Mouse (Mus musculus) ES-E14 (cell line): Measurements from ENCODE around the gene Exosc5. TPM values are rescaled to one million over a fixed set of nuclear protein-coding genes. Genes with fewer than 3 reads are reported as not detected.

ENCODE experiments used
- DNase-seq: peaks from one replicate; pipeline ENCODE4 v3.0.0-alpha.2; 2013; ENCODE audit warnings: low read depth, low spot score
- H3K27ac ChIP-seq: 2 replicates; pipeline ENCODE4 v1.5.1; 2012; ENCODE audit warnings: low read depth, mild to moderate bottlenecking, low read length, moderate library complexity, mixed read lengths; ENCODE audit not compliant: poor library complexity, insufficient read depth, severe bottlenecking
- H3K36me3 ChIP-seq: 2 replicates; pipeline ENCODE4 v1.6.1; 2012; ENCODE audit warnings: mild to moderate bottlenecking, low read length, moderate library complexity, mixed read lengths; ENCODE audit not compliant: control insufficient read depth, poor library complexity, insufficient read depth, severe bottlenecking
- H3K4me1 ChIP-seq, 2 experiments: fragments of 150-350 bp in 1 of 2; sonication (generic) in 1 of 2; 2 replicates each; pipeline ENCODE4 v1.6.1; 2012; ENCODE audit warnings: low read length in 2 of 2, mild to moderate bottlenecking in 1 of 2, mixed read lengths in 1 of 2; ENCODE audit not compliant: control insufficient read depth in 2 of 2, insufficient read depth in 2 of 2, poor library complexity in 1 of 2
- H3K4me3 ChIP-seq, 2 experiments: fragments of 150-350 bp in 1 of 2; sonication (generic) in 1 of 2; 2 replicates each; pipeline ENCODE4 v1.5.1; 2012; ENCODE audit warnings: low read length in 2 of 2, low read depth in 1 of 2, mild to moderate bottlenecking in 1 of 2, mixed read lengths in 1 of 2; ENCODE audit not compliant: insufficient read depth in 1 of 2, poor library complexity in 1 of 2, severe bottlenecking in 1 of 2
- H3K9ac ChIP-seq: 2 replicates; pipeline ENCODE4 v1.6.1; 2012; ENCODE audit warnings: low read depth, mild to moderate bottlenecking, low read length, mixed read lengths; ENCODE audit not compliant: poor library complexity, insufficient read depth, severe bottlenecking
- H3K9me3 ChIP-seq: fragments of 150-350 bp; sonication (generic); 2 replicates; pipeline ENCODE4 v1.6.1; 2012; ENCODE audit warnings: low read depth, mild to moderate bottlenecking, low read length; ENCODE audit not compliant: control insufficient read depth, insufficient read depth
- CHD2 ChIP-seq: IDR thresholded peaks from 2 replicates; pipeline ENCODE4 v1.6.1; 2014; ENCODE audit warnings: mild to moderate bottlenecking, low read depth, low read length, inconsistent platforms
- HCFC1 ChIP-seq: IDR thresholded peaks from 2 replicates; pipeline ENCODE4 v1.6.1; 2012; ENCODE audit warnings: low read length, inconsistent platforms, borderline replicate concordance; ENCODE audit not compliant: insufficient read depth
- MAFK ChIP-seq: IDR thresholded peaks from 2 replicates; pipeline ENCODE4 v1.6.1; 2014; ENCODE audit warnings: mild to moderate bottlenecking, low read depth, low read length, inconsistent platforms; ENCODE audit not compliant: insufficient read depth
- ZC3H11A ChIP-seq: IDR thresholded peaks from 2 replicates; pipeline ENCODE4 v1.6.1; 2012; ENCODE audit warnings: low read depth, mild to moderate bottlenecking, inconsistent platforms, low read length, borderline replicate concordance
- ZNF384 ChIP-seq: IDR thresholded peaks from 2 replicates; pipeline ENCODE4 v1.6.1; 2012; ENCODE audit warnings: low read depth, low read length, inconsistent platforms
- in situ Hi-C, 2 experiments: fragments of 600-800 bp; cut with MboI; formaldehyde crosslinking; loops; one replicate each; pipeline ENCODE4 v1.15.1; 2025; ENCODE audit warnings: low sequenced_read_pairs in 2 of 2, inconsistent platforms in 1 of 2; ENCODE audit not compliant: unreplicated experiment in 2 of 2
- total RNA-seq: library from RNA; depleted of rRNA; stranded (reverse); fragments of 300-350 nt; gene quantifications from 2 replicates; pipeline ENCODE4 v1.2.3, GENCODE M21; 2012

Exosc5 gene
- total RNA-seq, 1 experiment = 170 TPM

DNA sequence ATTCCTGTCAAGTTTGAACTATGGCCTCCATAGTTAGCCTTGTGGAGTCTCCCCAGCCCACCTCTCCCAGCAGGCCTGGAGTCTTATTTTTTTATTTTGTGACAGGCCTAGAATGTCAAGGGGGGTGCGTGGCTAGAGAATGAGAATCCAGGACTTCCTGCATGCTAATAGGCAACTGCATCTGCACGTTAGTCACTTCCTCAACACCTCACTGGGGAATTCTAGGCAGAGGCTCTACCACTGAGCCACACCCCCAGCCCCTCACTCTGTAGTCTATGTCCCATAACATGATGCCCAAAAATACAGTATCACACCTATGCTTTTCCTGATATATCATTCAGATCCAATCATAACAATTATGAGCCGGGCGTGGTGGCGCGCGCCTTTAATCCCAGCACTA is 18.0 kb downstream of the Exosc5 start:
- DNase-seq = no peak
- no peak overlapping the region for H3K27ac ChIP-seq
- no peak for TF ChIP-seq ZC3H11A
- TF ChIP-seq HCFC1 = no peak
- no peak for TF ChIP-seq MAFK
- TF ChIP-seq CHD2 = no peak
- no peak for TF ChIP-seq ZNF384
- no peaks in the 10 kb centered on the region for H3K36me3 ChIP-seq
- H3K9ac ChIP-seq = no peak overlapping the region
- no peak overlapping the region for H3K4me3 ChIP-seq
- peaks cover 0 to 6% of the 10 kb centered on the region in 2 experiments; a peak in 1 of 4 replicates for H3K4me1 ChIP-seq
- in situ Hi-C loops = no loop called here
- no peaks in the 10 kb centered on the region for H3K9me3 ChIP-seq

DNA sequence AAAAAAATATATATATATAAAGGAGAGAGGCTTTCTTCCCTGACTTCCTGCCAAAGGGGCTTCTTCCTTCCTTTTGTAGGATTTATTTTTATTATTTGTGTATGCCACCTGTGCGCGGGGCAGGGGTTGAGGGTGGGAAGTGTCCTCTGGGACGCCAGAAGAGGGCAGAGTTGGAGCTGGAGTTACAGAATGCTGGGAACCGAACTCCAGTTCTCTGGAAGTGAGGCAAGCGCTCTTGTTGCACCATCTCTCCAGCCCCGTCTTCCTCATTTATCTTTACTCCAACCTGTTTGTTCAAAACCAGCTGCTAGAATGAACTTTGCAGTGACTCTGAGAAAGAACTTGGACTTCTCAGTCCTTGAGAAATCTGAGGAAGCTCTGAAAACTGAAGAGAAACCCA is 21.0 kb downstream of the Exosc5 start:
- H3K27ac ChIP-seq = no peak overlapping the region
- no peak overlapping the region; the same call in 1 of the 2 replicates for H3K9ac ChIP-seq
- in situ Hi-C loops = no loop called here

DNA sequence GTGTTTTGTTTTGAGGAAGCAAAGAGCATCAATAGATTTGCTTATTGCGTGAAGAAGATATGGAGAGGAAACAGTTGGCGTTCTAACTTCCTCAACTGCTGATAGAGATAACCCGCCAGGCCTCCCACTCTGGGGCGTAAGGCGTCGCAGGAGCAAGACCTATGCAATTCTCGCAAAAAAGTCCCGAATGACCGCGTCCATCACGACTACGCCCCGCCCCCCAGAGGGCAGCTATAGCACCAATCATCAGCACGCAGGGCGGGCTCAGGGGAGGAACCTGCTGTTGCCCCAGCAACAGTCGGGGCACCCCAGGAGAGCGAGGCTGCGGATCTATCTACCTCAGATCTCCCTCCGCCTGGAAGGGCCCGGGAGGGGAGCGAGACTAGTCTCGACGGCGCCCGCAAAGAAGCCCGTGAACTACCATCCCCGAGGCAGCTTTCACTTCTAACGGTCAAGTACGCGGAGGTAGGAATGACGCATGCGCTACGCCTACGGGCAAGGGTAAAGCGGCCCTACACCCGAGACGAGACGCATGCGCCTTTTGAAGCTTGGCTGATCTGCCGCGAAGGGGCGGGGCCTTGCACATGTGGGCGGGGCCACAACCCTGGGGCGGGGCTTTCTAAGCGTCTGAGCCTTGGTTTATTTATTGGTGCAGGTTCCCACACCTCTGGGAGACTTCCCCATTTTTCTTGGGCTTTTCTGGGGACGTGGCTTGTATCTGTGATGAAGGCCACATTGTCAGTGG is 21.7 kb downstream of the Exosc5 start, which contains the start of gene B9d2:
TSS of gene B9d2 (plus strand) at position 267 of the 745 bp plus-strand sequence.
- H3K4me3 ChIP-seq = peak within 1 kb of the TSS; percentile 85 to 89
- in situ Hi-C loops = no loop called here
- no peaks in the 10 kb centered on the region for H3K36me3 ChIP-seq
- DNase-seq = peak; percentile 92
- peaks cover 0 to 12% of the 10 kb centered on the region in 2 experiments; a peak in 1 of 4 replicates for H3K4me1 ChIP-seq
- TF ChIP-seq HCFC1 (no peak), ZC3H11A (no peak), CHD2 (no peak), MAFK (no peak), ZNF384 (no peak)
- H3K9me3 ChIP-seq = no peaks in the 10 kb centered on the region
- H3K27ac ChIP-seq = peak within 1 kb of the TSS; percentile 80
- peak within 1 kb of the TSS; percentile 83 for H3K9ac ChIP-seq

More for the DNA sequence above, 21.0 kb downstream of the Exosc5 start:
- Histone ChIP-seq H3K9me3 (no peaks in the 10 kb centered on the region), H3K4me1 (peaks cover 0 to 12% of the 10 kb centered on the region in 2 experiments; a peak in 1 of 4 replicates), H3K4me3 (peak overlapping the region; percentile 85 to 89; a peak in 2 of 4 replicates), H3K36me3 (no peaks in the 10 kb centered on the region)
- TF ChIP-seq ZNF384 = no peak
- DNase-seq = no peak

DNA sequence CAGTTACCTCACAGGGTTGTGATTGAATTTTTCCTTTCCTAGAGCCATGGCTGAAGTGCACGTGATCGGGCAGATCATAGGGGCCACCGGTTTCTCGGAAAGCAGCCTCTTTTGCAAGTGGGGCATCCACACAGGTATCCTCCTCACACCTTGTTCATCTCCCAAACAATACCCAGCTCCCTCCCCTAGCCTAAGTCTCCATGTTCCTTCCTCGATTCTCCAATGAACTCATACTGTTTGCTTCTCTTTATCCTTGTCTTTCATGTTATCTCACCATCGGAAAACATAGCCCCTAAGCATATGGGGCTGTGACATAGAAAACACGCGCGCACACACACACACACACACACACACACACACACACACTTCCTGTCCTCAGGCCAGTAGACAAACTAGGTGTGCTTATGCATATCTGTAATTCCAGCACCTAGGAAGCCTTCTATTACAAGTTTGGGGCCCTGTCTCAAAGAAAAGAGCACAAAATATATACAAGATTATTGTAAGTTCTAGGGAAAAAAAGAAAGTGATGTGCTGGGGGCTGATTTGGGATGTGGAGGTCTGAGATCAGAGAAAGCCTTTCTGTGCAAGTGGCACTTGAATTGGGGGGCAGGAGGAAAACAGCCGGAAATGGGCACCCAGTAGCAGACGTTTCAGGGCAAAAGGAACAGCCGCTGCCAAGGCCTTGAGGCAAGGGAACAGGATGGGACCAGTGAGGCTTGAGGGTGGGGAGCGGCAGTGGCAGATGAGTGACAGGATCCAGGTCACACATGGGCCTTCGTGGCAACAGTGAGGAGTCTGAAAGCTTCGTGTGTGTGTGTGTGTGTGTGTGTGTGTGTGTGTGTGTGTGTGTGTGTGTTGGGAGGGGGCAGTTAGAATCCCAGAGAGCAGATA is 22.6 kb downstream of the Exosc5 start:
- TF ChIP-seq ZC3H11A = no peak
- TF ChIP-seq MAFK = no peak
- TF ChIP-seq CHD2 = no peak
- no peak for TF ChIP-seq ZNF384
- TF ChIP-seq HCFC1 = no peak
- Histone ChIP-seq H3K9ac (no peak overlapping the region), H3K9me3 (no peaks in the 10 kb centered on the region), H3K4me3 (0 out of 4 replicates have a peak overlapping the region, but pooled peaks of 1 of the 2 experiments have one; percentile 85), H3K27ac (no peak overlapping the region), H3K36me3 (no peaks in the 10 kb centered on the region), H3K4me1 (peaks cover 0 to 14% of the 10 kb centered on the region in 2 experiments; a peak in 1 of 4 replicates)
- in situ Hi-C loops = no loop called here
- no peak for DNase-seq
